Mouse (Mus musculus): Measurements from ENCODE around the gene Nedd9. TPM values are rescaled to one million over a fixed set of nuclear protein-coding genes. Genes with fewer than 3 reads are reported as not detected.
A peak's percentile ranks its signal among the peaks of the same experiment; 100 is the strongest.

Nedd9 gene
- total and polyA plus RNA-seq, 2 experiments from 2014 or later: 7.8 to 19.7 TPM

- Histone ChIP-seq H3K27me3 (ENCODE audit: insufficient read depth, low read length) (no peaks in the 10 kb centered on the region), H3K36me3 (ENCODE audit: insufficient read depth, low read length) (no peaks in the 10 kb centered on the region), H3K9me3 (ENCODE audit: low read length) (no peaks in the 10 kb centered on the region), H3K4me1 (ENCODE audit: insufficient read depth, low read length) (no peaks in the 10 kb centered on the region), H3K4me3 (ENCODE audit: low read depth, low read length) (no peak overlapping the region), H3K4me2 (ENCODE audit: low read depth, low read length, poor library complexity, severe bottlenecking) (no peak overlapping the region), H3K9ac (replicated peaks; ENCODE audit: low read length, poor library complexity, severe bottlenecking) (no peak overlapping the region), H3K27ac (ENCODE audit: low read depth, low read length) (no peak overlapping the region)
- 92% methylated on average over 5 of the region's 5 CpGs for WGBS
- TF ChIP-seq CTCF (IDR thresholded peaks at IDR 0.05): no peak
- ATAC-seq (ENCODE audit: low FRiP score): no peak
- DNase-seq (ENCODE audit: low spot score): no peak
Observed at GRCm38 (mm10) chr13:41335767-41336166, 151.4 kb downstream of the Nedd9 start.

GRCm38 (mm10) chr13:41334641-41335000 is 152.5 kb downstream of the Nedd9 start:
- TF ChIP-seq CTCF (IDR thresholded peaks at IDR 0.05): no peak
- no peaks in the 10 kb centered on the region for H3K9me3 ChIP-seq (ENCODE audit: low read length)
- no peak for ATAC-seq (ENCODE audit: low FRiP score)
- no peak overlapping the region for H3K9ac ChIP-seq (replicated peaks; ENCODE audit: low read length, poor library complexity, severe bottlenecking)
- H3K4me2 ChIP-seq (ENCODE audit: low read depth, low read length, poor library complexity, severe bottlenecking): no peak overlapping the region
- H3K27me3 ChIP-seq (ENCODE audit: insufficient read depth, low read length): no peaks in the 10 kb centered on the region
- H3K4me1 ChIP-seq (ENCODE audit: insufficient read depth, low read length): no peaks in the 10 kb centered on the region
- peak; percentile 54 for DNase-seq (ENCODE audit: low spot score)
- WGBS: 70% methylated on average over 5 of the region's 5 CpGs
- H3K4me3 ChIP-seq (ENCODE audit: low read depth, low read length): no peak overlapping the region
- H3K36me3 ChIP-seq (ENCODE audit: insufficient read depth, low read length): no peaks in the 10 kb centered on the region
- H3K27ac ChIP-seq (ENCODE audit: low read depth, low read length): no peak overlapping the region

GRCm38 (mm10) chr13:41333889-41334640 is 153.1 kb downstream of the Nedd9 start:
- 78% methylated on average over 14 of the region's 14 CpGs for WGBS
- TF ChIP-seq CTCF (IDR thresholded peaks at IDR 0.05): no peak
- no peak for ATAC-seq (ENCODE audit: low FRiP score)

GRCm38 (mm10) chr13:41331671-41332340 is 155.4 kb downstream of the Nedd9 start:
- Histone ChIP-seq H3K4me2 (ENCODE audit: low read depth, low read length, poor library complexity, severe bottlenecking) (no peak overlapping the region), H3K4me1 (ENCODE audit: insufficient read depth, low read length) (no peaks in the 10 kb centered on the region), H3K27me3 (ENCODE audit: insufficient read depth, low read length) (no peaks in the 10 kb centered on the region), H3K4me3 (ENCODE audit: low read depth, low read length) (no peak overlapping the region), H3K9ac (replicated peaks; ENCODE audit: low read length, poor library complexity, severe bottlenecking) (no peak overlapping the region), H3K36me3 (ENCODE audit: insufficient read depth, low read length) (no peaks in the 10 kb centered on the region), H3K9me3 (ENCODE audit: low read length) (no peaks in the 10 kb centered on the region), H3K27ac (ENCODE audit: low read depth, low read length) (no peak overlapping the region)
- no peak for TF ChIP-seq CTCF (IDR thresholded peaks at IDR 0.05)
- no peak for ATAC-seq (ENCODE audit: low FRiP score)
- 85% methylated on average over 7 of the region's 7 CpGs for WGBS
- no peak for DNase-seq (ENCODE audit: low spot score)

More at GRCm38 (mm10) chr13:41333889-41334640, 153.1 kb downstream of the Nedd9 start:
- no peaks in the 10 kb centered on the region for H3K4me1 ChIP-seq (ENCODE audit: insufficient read depth, low read length)
- H3K4me2 ChIP-seq (ENCODE audit: low read depth, low read length, poor library complexity, severe bottlenecking): no peak overlapping the region
- no peaks in the 10 kb centered on the region for H3K9me3 ChIP-seq (ENCODE audit: low read length)
- no peak overlapping the region for H3K27ac ChIP-seq (ENCODE audit: low read depth, low read length)
- H3K36me3 ChIP-seq (ENCODE audit: insufficient read depth, low read length): no peaks in the 10 kb centered on the region
- DNase-seq (ENCODE audit: low spot score): no peak
- no peak overlapping the region for H3K9ac ChIP-seq (replicated peaks; ENCODE audit: low read length, poor library complexity, severe bottlenecking)
- no peaks in the 10 kb centered on the region for H3K27me3 ChIP-seq (ENCODE audit: insufficient read depth, low read length)
- no peak overlapping the region for H3K4me3 ChIP-seq (ENCODE audit: low read depth, low read length)

- Histone ChIP-seq H3K27me3 (ENCODE audit: insufficient read depth, low read length) (no peaks in the 10 kb centered on the region), H3K9me3 (ENCODE audit: low read length) (no peaks in the 10 kb centered on the region), H3K4me2 (ENCODE audit: low read depth, low read length, poor library complexity, severe bottlenecking) (no peak overlapping the region), H3K4me1 (ENCODE audit: insufficient read depth, low read length) (no peaks in the 10 kb centered on the region), H3K9ac (replicated peaks; ENCODE audit: low read length, poor library complexity, severe bottlenecking) (no peak overlapping the region), H3K36me3 (ENCODE audit: insufficient read depth, low read length) (no peaks in the 10 kb centered on the region), H3K27ac (ENCODE audit: low read depth, low read length) (no peak overlapping the region), H3K4me3 (ENCODE audit: low read depth, low read length) (no peak overlapping the region)
- DNase-seq (ENCODE audit: low spot score): no peak
- 82% methylated on average over 11 of the region's 11 CpGs for WGBS
- ATAC-seq (ENCODE audit: low FRiP score): no peak
- TF ChIP-seq CTCF (IDR thresholded peaks at IDR 0.05): no peak
Observed at GRCm38 (mm10) chr13:41330589-41331345, 156.4 kb downstream of the Nedd9 start.

- ATAC-seq (ENCODE audit: low FRiP score): no peak
- Histone ChIP-seq H3K36me3 (ENCODE audit: insufficient read depth, low read length) (no peaks in the 10 kb centered on the region), H3K4me2 (ENCODE audit: low read depth, low read length, poor library complexity, severe bottlenecking) (no peak overlapping the region), H3K9ac (replicated peaks; ENCODE audit: low read length, poor library complexity, severe bottlenecking) (no peak overlapping the region), H3K4me3 (ENCODE audit: low read depth, low read length) (no peak overlapping the region), H3K27ac (ENCODE audit: low read depth, low read length) (no peak overlapping the region), H3K9me3 (ENCODE audit: low read length) (no peaks in the 10 kb centered on the region), H3K4me1 (ENCODE audit: insufficient read depth, low read length) (no peaks in the 10 kb centered on the region), H3K27me3 (ENCODE audit: insufficient read depth, low read length) (no peaks in the 10 kb centered on the region)
- no peak for DNase-seq (ENCODE audit: low spot score)
- TF ChIP-seq CTCF (IDR thresholded peaks at IDR 0.05): no peak
- 83% methylated on average over 4 of the region's 4 CpGs for WGBS
Observed at GRCm38 (mm10) chr13:41330051-41330450, 157.1 kb downstream of the Nedd9 start.
